7 mouse cellular contexts compared by ENCODE assay signal in genomic region chr2:129947847-129948553, GRCm38 (mm10).
DNase-seq lines count a peak whose midpoint lies in the region; ATAC-seq and TF ChIP-seq lines count a peak whose summit lies in the region.

No protein-coding gene starts in this region.

- no peak for TF ChIP-seq CTCF in thymus, adult 2 months (IDR thresholded peaks at IDR 0.05; ENCODE audit: borderline replicate concordance, control insufficient read depth, extremely low read depth, insufficient read depth, low read length, poor library complexity)
- TF ChIP-seq CTCF in forebrain, postnatal 0 days (IDR thresholded peaks at IDR 0.05; ENCODE audit: low read depth), result no peak

- H3K4me3 ChIP-seq in thymus, adult 2 months (ENCODE audit: control insufficient read depth, insufficient read depth, low read length), result no peak overlapping the region
- no peak overlapping the region for H3K4me3 ChIP-seq in forebrain, postnatal 0 days (ENCODE audit: low read depth, low read length)
- H3K4me3 ChIP-seq in lung, embryonic 16.5 days (ENCODE audit: low read length), result peak overlapping the region; percentile 32

- ATAC-seq in forebrain, postnatal 0 days, result peak; percentile 43
- peak; percentile 78 for ATAC-seq in lung, embryonic 16.5 days (ENCODE audit: low read depth)

- no peaks in the 10 kb centered on the region for H3K4me1 ChIP-seq in thymus, adult 2 months (replicated peaks; ENCODE audit: control insufficient read depth, insufficient read depth, low read length)
- no peaks in the 10 kb centered on the region for H3K4me1 ChIP-seq in forebrain, postnatal 0 days (ENCODE audit: insufficient read depth)
- H3K4me1 ChIP-seq in lung, embryonic 16.5 days (replicated peaks; ENCODE audit: control insufficient read depth, insufficient read depth, low read length), result no peaks in the 10 kb centered on the region

- H3K27ac ChIP-seq in thymus, adult 2 months (ENCODE audit: control insufficient read depth, insufficient read depth, low read length), result no peak overlapping the region
- H3K27ac ChIP-seq in forebrain, postnatal 0 days (ENCODE audit: low read depth, low read length), result no peak overlapping the region
- H3K27ac ChIP-seq in lung, embryonic 16.5 days (ENCODE audit: low read length), result peak overlapping the region; percentile 25; the same call in 1 of the 2 replicates

- H3K4me2 ChIP-seq in forebrain, postnatal 0 days (ENCODE audit: low read depth), result peak overlapping the region; percentile 19; the same call in 1 of the 2 replicates
- peak overlapping the region; percentile 53 for H3K4me2 ChIP-seq in lung, embryonic 16.5 days (ENCODE audit: low read depth, low read length)

- H3K9me3 ChIP-seq in forebrain, postnatal 0 days (ENCODE audit: low read length), result no peaks in the 10 kb centered on the region
- no peaks in the 10 kb centered on the region for H3K9me3 ChIP-seq in lung, embryonic 16.5 days (ENCODE audit: control insufficient read depth, low read length)

- 67% methylated on average over 20 of the region's 20 CpGs for WGBS in thymus, adult 2 months
- 35% methylated on average over 20 of the region's 20 CpGs for WGBS in forebrain, postnatal 0 days
- WGBS in lung, embryonic 16.5 days, result 40% methylated on average over 20 of the region's 20 CpGs

- intact Hi-C loops in left cerebral cortex, postnatal 14 days (cut with DNase I), result no loop called here
- intact Hi-C loops in left cerebral cortex, postnatal 4 days (cut with DNase I), result no loop called here

- no peak for TF ChIP-seq POLR2A in thymus, adult 2 months (IDR thresholded peaks at IDR 0.05; ENCODE audit: control insufficient read depth, extremely low read depth, insufficient read depth, low read length, poor library complexity)

- peak; percentile 31 for DNase-seq in thymus, postnatal 4 days
- no peak for DNase-seq in thymus, adult 2 months
- DNase-seq in forebrain, postnatal 0 days, result no peak
- DNase-seq in frontal cortex, postnatal 10 days (ENCODE audit: low spot score in 2 of 2), result no peak
- DNase-seq in left cerebral cortex, postnatal 14 days (ENCODE audit: low spot score in 2 of 2), result no peak
- no peak for DNase-seq in left cerebral cortex, postnatal 4 days

- H3K9ac ChIP-seq in forebrain, postnatal 0 days, result no peak overlapping the region
- H3K9ac ChIP-seq in lung, embryonic 16.5 days (ENCODE audit: low read length), result peak overlapping the region; percentile 52

- H3K27me3 ChIP-seq in thymus, adult 2 months (ENCODE audit: control insufficient read depth, insufficient read depth, low read length), result no peaks in the 10 kb centered on the region
- no peaks in the 10 kb centered on the region for H3K27me3 ChIP-seq in forebrain, postnatal 0 days (ENCODE audit: insufficient read depth, low read length)
- H3K27me3 ChIP-seq in lung, embryonic 16.5 days (ENCODE audit: control insufficient read depth, insufficient read depth, low read depth, low read length), result no peaks in the 10 kb centered on the region

- H3K36me3 ChIP-seq in thymus, adult 2 months (ENCODE audit: control insufficient read depth, insufficient read depth, low read length), result no peaks in the 10 kb centered on the region
- no peaks in the 10 kb centered on the region for H3K36me3 ChIP-seq in forebrain, postnatal 0 days (ENCODE audit: insufficient read depth)
- H3K36me3 ChIP-seq in lung, embryonic 16.5 days (ENCODE audit: control insufficient read depth, insufficient read depth, low read length), result no peaks in the 10 kb centered on the region
